Mouse (Mus musculus) stomach, embryonic 16.5 days (tissue): ENCODE measurements around the gene Wfdc11. TPM values are rescaled to one million over a fixed set of nuclear protein-coding genes. Genes with fewer than 3 reads are reported as not detected.

Source experiments
- ATAC-seq: fragments of 200-750 bp; cut with Nextera tagmentation; 2 replicates; pipeline ENCODE4 v1.8.0; 2017; ENCODE audit warnings: moderate number of reproducible peaks, moderate TSS enrichment; ENCODE audit not compliant: insufficient read depth, low FRiP score
- H3K27ac ChIP-seq: fragments of 300-500 bp; sonication (generic); 2 replicates; pipeline ENCODE4 v1.5.1; 2014; ENCODE audit warnings: low read length
- H3K27me3 ChIP-seq: fragments of 300-500 bp; sonication (generic); 2 replicates; pipeline ENCODE4 v1.6.1; 2014; ENCODE audit warnings: low read length, control low read depth, mixed read lengths; ENCODE audit not compliant: control insufficient read depth, insufficient read depth
- H3K36me3 ChIP-seq: fragments of 300-500 bp; sonication (generic); 2 replicates; pipeline ENCODE4 v1.6.1; 2014; ENCODE audit warnings: low read length; ENCODE audit not compliant: control insufficient read depth, insufficient read depth
- H3K4me1 ChIP-seq: fragments of 300-500 bp; sonication (generic); 2 replicates; pipeline ENCODE4 v1.6.1; 2014; ENCODE audit warnings: low read length, control low read depth, mixed read lengths; ENCODE audit not compliant: control insufficient read depth, insufficient read depth
- H3K4me2 ChIP-seq: fragments of 300-500 bp; sonication (generic); 2 replicates; pipeline ENCODE4 v1.6.1; 2014; ENCODE audit warnings: low read depth, low read length, mixed read lengths
- H3K4me3 ChIP-seq: fragments of 300-500 bp; sonication (generic); replicated peaks from 2 replicates; pipeline ENCODE4 v1.5.1; 2014; ENCODE audit warnings: mild to moderate bottlenecking, low read length
- H3K9ac ChIP-seq: fragments of 300-500 bp; sonication (generic); 2 replicates; pipeline ENCODE4 v1.6.1; 2014; ENCODE audit warnings: low read length
- H3K9me3 ChIP-seq: fragments of 300-500 bp; sonication (generic); replicated peaks from 2 replicates; pipeline ENCODE4 v1.6.1; 2016; ENCODE audit warnings: low read length, control low read depth; ENCODE audit not compliant: control insufficient read depth
- WGBS: fragments of 180-500 bp; shearing (Covaris S2); extraction: QIAGEN DNeasy Blood & Tissue Kit; methylation state at CpG from one replicate; pipeline ENCODE4 v1.1.7; 2014; 5-methylcytosine and 5-hydroxymethylcytosine counted together
- polyA plus RNA-seq: library from polyadenylated mRNA; unstranded; fragments of >200 nt; fragmentation: Nextera tagmentation; extraction: Ambion mirVana; gene quantifications from 2 replicates; pipeline ENCODE4 v1.2.1, GENCODE M21; 2015

Gene Wfdc11
- polyA plus RNA-seq, 1 experiment from 2014 or later: not detected

- Histone ChIP-seq H3K4me3 (no peak within 1 kb of the TSS), H3K36me3 (no peaks in the 10 kb centered on the region), H3K9ac (no peak within 1 kb of the TSS), H3K27me3 (no peaks in the 10 kb centered on the region), H3K27ac (no peak within 1 kb of the TSS), H3K4me1 (no peaks in the 10 kb centered on the region), H3K9me3 (no peaks in the 10 kb centered on the region), H3K4me2 (no peak within 1 kb of the TSS)
- WGBS: 71% methylated on average over 4 of the region's 4 CpGs
- ATAC-seq: no peak
Observed at GRCm38 (mm10) chr2:164698201-164698600, 24.3 kb upstream of the Wfdc11 start, which contains the start of gene Spint4. Gene Spint4 (plus strand): TSS chr2:164698501.

- H3K4me2 ChIP-seq: peak within 1 kb of the TSS; percentile 31
- H3K9ac ChIP-seq: no peak within 1 kb of the TSS
- ATAC-seq: peak; percentile 29; the same call in 1 of the 2 replicates
- 49% methylated on average over 3 of the region's 3 CpGs for WGBS
- H3K27ac ChIP-seq: peak within 1 kb of the TSS; percentile 29; the same call in 1 of the 2 replicates
- no peaks in the 10 kb centered on the region for H3K27me3 ChIP-seq
- peak within 1 kb of the TSS; percentile 22 for H3K4me3 ChIP-seq
- H3K4me1 ChIP-seq: no peaks in the 10 kb centered on the region
- no peaks in the 10 kb centered on the region for H3K9me3 ChIP-seq
- H3K36me3 ChIP-seq: no peaks in the 10 kb centered on the region
Observed at GRCm38 (mm10) chr2:164684807-164685206, 10.9 kb upstream of the Wfdc11 start, which contains the start of gene Wfdc13. Gene Wfdc13 (plus strand): TSS chr2:164685107.

GRCm38 (mm10) chr2:164679906-164680305, 6.0 kb upstream of the Wfdc11 start:
- 20% methylated on average over 3 of the region's 3 CpGs for WGBS
- no peak overlapping the region for H3K9ac ChIP-seq
- H3K9me3 ChIP-seq: no peaks in the 10 kb centered on the region
- peak; percentile 54; the same call in 1 of the 2 replicates for ATAC-seq
- no peaks in the 10 kb centered on the region for H3K36me3 ChIP-seq
- no peak overlapping the region for H3K27ac ChIP-seq
- no peaks in the 10 kb centered on the region for H3K27me3 ChIP-seq
- H3K4me2 ChIP-seq: no peak overlapping the region
- no peak overlapping the region for H3K4me3 ChIP-seq
- H3K4me1 ChIP-seq: 0 out of 2 replicates have a peak, but pooled peaks cover 4% of the 10 kb centered on the region

GRCm38 (mm10) chr2:164678848-164679625, 5.2 kb upstream of the Wfdc11 start:
- H3K9me3 ChIP-seq: no peaks in the 10 kb centered on the region
- 20% methylated on average over 19 of the region's 19 CpGs for WGBS

GRCm38 (mm10) chr2:164676916-164677685, 3.2 kb upstream of the Wfdc11 start:
- Histone ChIP-seq H3K9me3 (0 out of 2 replicates have a peak, but pooled peaks cover 3% of the 10 kb centered on the region), H3K4me2 (no peak overlapping the region), H3K9ac (no peak overlapping the region), H3K4me1 (0 out of 2 replicates have a peak, but pooled peaks cover 4% of the 10 kb centered on the region), H3K27ac (no peak overlapping the region), H3K36me3 (no peaks in the 10 kb centered on the region), H3K4me3 (no peak overlapping the region), H3K27me3 (no peaks in the 10 kb centered on the region)
- no peak for ATAC-seq
- WGBS: 70% methylated on average over 16 of the region's 16 CpGs

More at GRCm38 (mm10) chr2:164678848-164679625, 5.2 kb upstream of the Wfdc11 start:
- Histone ChIP-seq H3K4me1 (0 out of 2 replicates have a peak, but pooled peaks cover 4% of the 10 kb centered on the region), H3K4me3 (peak overlapping the region; percentile 34), H3K9ac (0 out of 2 replicates have a peak overlapping the region, but pooled peaks have one; percentile 37), H3K36me3 (no peaks in the 10 kb centered on the region), H3K27ac (peak overlapping the region; percentile 62), H3K27me3 (no peaks in the 10 kb centered on the region), H3K4me2 (peak overlapping the region; percentile 52)
- ATAC-seq: peak; percentile 79; the same call in 1 of the 2 replicates

- H3K27me3 ChIP-seq: no peaks in the 10 kb centered on the region
- 80% methylated on average over 7 of the region's 7 CpGs for WGBS
- no peaks in the 10 kb centered on the region for H3K36me3 ChIP-seq
Observed at GRCm38 (mm10) chr2:164676103-164676502, 2.2 kb upstream of the Wfdc11 start.

GRCm38 (mm10) chr2:164670938-164671337, 2.9 kb downstream of the Wfdc11 start:
- ATAC-seq: no peak
- Histone ChIP-seq H3K4me1 (no peaks in the 10 kb centered on the region), H3K9me3 (0 out of 2 replicates have a peak, but pooled peaks cover 3% of the 10 kb centered on the region), H3K27me3 (no peaks in the 10 kb centered on the region), H3K4me2 (no peak overlapping the region), H3K4me3 (no peak overlapping the region), H3K36me3 (no peaks in the 10 kb centered on the region), H3K9ac (no peak overlapping the region), H3K27ac (no peak overlapping the region)
- WGBS: 4% methylated on average over 1 of the region's 1 CpGs

More at GRCm38 (mm10) chr2:164676103-164676502, 2.2 kb upstream of the Wfdc11 start:
- Histone ChIP-seq H3K4me3 (no peak overlapping the region), H3K4me2 (no peak overlapping the region), H3K4me1 (0 out of 2 replicates have a peak, but pooled peaks cover 4% of the 10 kb centered on the region), H3K9ac (no peak overlapping the region), H3K9me3 (0 out of 2 replicates have a peak, but pooled peaks cover 3% of the 10 kb centered on the region), H3K27ac (no peak overlapping the region)
- no peak for ATAC-seq

GRCm38 (mm10) chr2:164670261-164670660, 3.6 kb downstream of the Wfdc11 start:
- Histone ChIP-seq H3K9ac (no peak overlapping the region), H3K4me3 (no peak overlapping the region), H3K27me3 (no peaks in the 10 kb centered on the region), H3K9me3 (0 out of 2 replicates have a peak, but pooled peaks cover 3% of the 10 kb centered on the region), H3K27ac (no peak overlapping the region), H3K36me3 (no peaks in the 10 kb centered on the region), H3K4me1 (no peaks in the 10 kb centered on the region), H3K4me2 (no peak overlapping the region)
- WGBS: 81% methylated on average over 5 of the region's 5 CpGs
- no peak for ATAC-seq
